Mouse (Mus musculus) kidney, adult 2 months (tissue): Measurements from ENCODE around the gene Robo3. TPM values are rescaled to one million over a fixed set of nuclear protein-coding genes. Genes with fewer than 3 reads are reported as not detected.

Experiments used
- DNase-seq: peaks from one replicate; pipeline ENCODE4 v3.0.0; 2021
- H3K27ac ChIP-seq: fragments of 200-500 bp; 2 replicates; pipeline ENCODE4 v1.5.1; 2012; ENCODE audit warnings: low read depth, low read length, control low read depth, inconsistent platforms; ENCODE audit not compliant: insufficient read depth
- H3K27me3 ChIP-seq: fragments of 200-500 bp; replicated peaks from 2 replicates; pipeline ENCODE4 v1.6.1; 2012; ENCODE audit warnings: mild to moderate bottlenecking, moderate library complexity, low read length, inconsistent platforms; ENCODE audit not compliant: control insufficient read depth, insufficient read depth
- H3K36me3 ChIP-seq: fragments of 200-500 bp; 2 replicates; pipeline ENCODE4 v1.6.1; 2012; ENCODE audit warnings: mild to moderate bottlenecking, moderate library complexity, low read length, inconsistent platforms; ENCODE audit not compliant: control insufficient read depth, insufficient read depth
- H3K4me1 ChIP-seq: fragments of 200-500 bp; 2 replicates; pipeline ENCODE4 v1.6.1; 2011; ENCODE audit warnings: low read length; ENCODE audit not compliant: control insufficient read depth, insufficient read depth
- H3K4me3 ChIP-seq: fragments of 200-500 bp; 2 replicates; pipeline ENCODE4 v1.5.1; 2011; ENCODE audit warnings: mild to moderate bottlenecking, low read depth, low read length, control low read depth; ENCODE audit not compliant: insufficient read depth
- CTCF ChIP-seq: fragments of 200-500 bp; conservative IDR thresholded peaks from 2 replicates; pipeline ENCODE4 v1.5.1; 2011; ENCODE audit warnings: low read depth, mild to moderate bottlenecking, control low read depth, low read length, moderate library complexity, mixed read lengths; ENCODE audit not compliant: insufficient read depth, insufficient read length
- POLR2A ChIP-seq: fragments of 200-500 bp; IDR thresholded peaks from one replicate; pipeline ENCODE4 v1.6.1; 2011; ENCODE audit warnings: low read depth, low read length, control low read depth
- WGBS: fragments of 180-500 bp; shearing (Covaris S2); methylation state at CpG from one replicate; pipeline ENCODE4 v1.1.7; 2018; 5-methylcytosine and 5-hydroxymethylcytosine counted together
- polyA plus RNA-seq: library from polyadenylated mRNA; depleted of rRNA; stranded (reverse); fragments of >200 nt; gene quantifications from 2 replicates; pipeline ENCODE4 v1.2.3, GENCODE M21; 2012

The Robo3 gene
- polyA plus RNA-seq, 1 experiment, result 14.4 TPM

GRCm38 (mm10) chr9:37452401-37452800 lies 19.4 kb upstream of the Robo3 start:
- Histone ChIP-seq H3K4me3 (no peak overlapping the region), H3K27ac (no peak overlapping the region), H3K36me3 (no peaks in the 10 kb centered on the region), H3K4me1 (0 out of 2 replicates have a peak, but pooled peaks cover 3% of the 10 kb centered on the region), H3K27me3 (no peaks in the 10 kb centered on the region; the same call in none of the 2 replicates)
- no peak for TF ChIP-seq POLR2A
- TF ChIP-seq CTCF, result no peak
- no peak for DNase-seq
- WGBS, result 7% methylated on average over 5 of the region's 5 CpGs

DNA sequence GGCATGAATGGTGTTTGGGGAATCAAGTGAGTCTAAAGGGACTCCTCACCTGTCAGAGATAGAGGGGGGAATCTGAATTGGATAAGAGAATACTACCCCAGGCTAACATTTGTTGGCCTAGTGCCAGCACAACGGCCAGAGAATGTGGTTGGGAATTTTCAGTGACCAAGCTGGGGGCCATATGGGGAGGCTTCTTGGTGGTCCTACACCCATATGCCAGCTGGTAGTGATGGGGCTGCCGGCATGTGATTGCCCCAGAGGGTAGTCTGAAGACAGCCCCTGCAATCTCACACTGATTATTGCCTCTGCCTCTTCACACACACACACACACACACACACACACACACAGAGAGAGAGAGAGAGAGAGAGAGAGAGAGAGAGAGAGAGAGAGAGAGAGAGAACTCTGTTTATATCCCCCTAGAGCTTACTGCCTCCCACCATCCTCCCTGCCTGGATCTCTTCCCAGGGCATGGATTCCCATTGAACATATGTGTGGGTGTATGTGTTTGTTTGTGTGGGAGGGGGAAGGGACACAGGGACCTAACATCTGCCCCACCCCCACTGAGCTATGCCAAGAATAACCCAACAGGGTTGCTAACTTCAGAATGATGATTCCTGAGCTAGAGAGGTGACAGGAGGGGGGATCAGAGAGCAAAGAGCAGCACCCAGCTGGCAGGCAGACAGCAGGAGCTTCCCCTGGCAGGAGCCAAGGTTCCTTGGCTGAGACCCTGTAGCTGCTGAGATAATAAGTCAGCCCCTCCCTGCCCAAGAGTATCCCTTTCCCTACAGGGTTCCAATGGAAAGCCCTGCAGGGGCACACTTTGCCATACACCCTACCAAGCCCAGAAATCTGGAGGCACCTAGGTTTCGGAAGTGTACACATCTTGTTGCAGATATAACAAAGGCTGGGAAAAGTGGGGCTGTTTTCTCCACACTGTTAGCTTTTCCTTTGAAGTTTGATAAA lies 5.0 kb upstream of the Robo3 start:
- WGBS, result 44% methylated on average over 3 of the region's 3 CpGs
- no peak overlapping the region for H3K27ac ChIP-seq
- DNase-seq, result peak; percentile 40
- no peaks in the 10 kb centered on the region for H3K36me3 ChIP-seq
- no peak overlapping the region for H3K4me3 ChIP-seq
- TF ChIP-seq POLR2A (no peak), CTCF (no peak)
- H3K27me3 ChIP-seq, result peaks cover 1% of the 10 kb centered on the region; the same call in 1 of the 2 replicates
- no peaks in the 10 kb centered on the region for H3K4me1 ChIP-seq

DNA sequence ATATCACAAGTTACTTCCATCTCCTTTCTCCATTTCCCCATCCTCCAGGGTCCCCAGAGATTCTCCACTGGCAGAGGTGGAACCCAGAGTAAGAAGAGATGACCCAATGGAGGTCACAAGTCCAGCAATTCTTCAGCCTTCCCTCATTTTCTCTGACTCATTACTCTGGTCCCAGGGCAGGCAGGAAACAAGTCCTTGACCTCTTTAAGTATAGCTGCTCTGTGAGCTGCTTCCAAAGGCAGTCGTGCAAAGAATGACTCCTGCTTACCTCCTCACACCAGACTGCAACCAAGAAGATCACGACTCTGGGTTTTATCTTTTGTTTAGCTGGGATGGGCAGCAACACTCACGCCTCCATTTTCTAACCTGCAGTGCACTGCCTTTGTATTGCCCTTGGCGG lies 2.6 kb upstream of the Robo3 start:
- Histone ChIP-seq H3K36me3 (no peaks in the 10 kb centered on the region), H3K27ac (no peak overlapping the region), H3K4me1 (peaks cover 2% of the 10 kb centered on the region; the same call in 1 of the 2 replicates), H3K4me3 (no peak overlapping the region), H3K27me3 (peaks cover 1% of the 10 kb centered on the region; the same call in 1 of the 2 replicates)
- TF ChIP-seq POLR2A, result no peak
- 22% methylated on average over 4 of the region's 4 CpGs for WGBS
- no peak for DNase-seq

DNA sequence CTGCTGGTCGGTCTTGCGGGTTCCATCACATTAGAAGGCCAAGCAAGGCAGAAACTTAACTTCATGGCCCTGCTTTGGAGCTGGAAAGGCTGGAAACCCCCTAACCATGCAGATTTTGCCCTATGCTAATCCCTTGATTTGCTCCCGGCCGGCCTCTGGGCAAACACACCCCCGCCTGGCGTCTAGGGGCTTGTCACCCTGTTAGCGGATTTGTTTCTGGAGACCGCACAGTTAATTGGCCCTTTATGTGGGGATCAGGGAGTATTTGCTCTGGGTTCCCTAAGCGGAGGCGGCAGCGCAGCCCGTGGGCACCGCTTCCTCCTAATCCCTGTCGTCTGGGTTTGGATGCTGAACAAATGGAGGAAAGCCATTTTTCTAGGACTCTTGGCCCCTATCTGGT lies 1.9 kb upstream of the Robo3 start:
- TF ChIP-seq POLR2A (no peak), CTCF (no peak)
- Histone ChIP-seq H3K4me3 (no peak overlapping the region), H3K27me3 (peaks cover 1% of the 10 kb centered on the region; the same call in 1 of the 2 replicates), H3K4me1 (peaks cover 5% of the 10 kb centered on the region; the same call in 1 of the 2 replicates), H3K36me3 (no peaks in the 10 kb centered on the region), H3K27ac (no peak overlapping the region)
- no peak for DNase-seq
- WGBS, result 28% methylated on average over 14 of the region's 14 CpGs

DNA sequence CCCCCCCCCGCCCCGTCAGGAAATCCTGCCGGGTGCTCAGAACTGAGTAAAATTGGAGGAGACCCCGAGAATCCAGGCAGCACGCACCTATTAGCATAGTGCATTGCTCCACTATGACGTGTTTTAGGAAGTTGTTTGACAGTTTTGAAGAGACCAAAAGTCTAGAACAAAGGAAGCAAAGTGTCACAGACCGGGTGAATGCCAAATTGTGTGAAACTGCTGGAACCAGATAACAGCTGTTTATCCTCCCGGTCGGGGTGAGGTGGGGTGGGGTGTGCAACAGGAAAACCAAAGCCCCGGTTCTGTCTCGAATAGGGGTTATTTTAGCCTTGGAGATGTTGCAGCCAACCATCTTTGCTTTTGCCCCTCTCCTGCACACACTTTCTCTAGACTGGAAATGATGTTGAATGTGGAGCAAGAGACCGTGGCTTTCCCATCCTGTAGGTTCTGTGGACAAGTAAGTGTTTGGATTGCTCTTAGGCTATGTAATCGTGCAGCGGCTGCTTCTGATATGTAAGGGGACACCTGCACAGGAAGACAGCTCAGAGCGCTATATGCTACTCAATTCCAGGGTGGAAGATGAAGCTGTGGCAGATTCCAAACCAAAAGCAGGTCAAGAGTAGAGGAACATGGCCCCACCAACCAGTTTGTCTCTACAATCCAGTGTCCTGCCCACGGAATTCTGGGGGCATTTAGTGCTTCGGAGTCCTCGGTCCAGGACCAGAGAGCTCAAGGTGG lies 946 bp upstream of the Robo3 start:
- TF ChIP-seq CTCF, result no peak
- no peak for TF ChIP-seq POLR2A
- peaks cover 5% of the 10 kb centered on the region; the same call in 1 of the 2 replicates for H3K4me1 ChIP-seq
- peak overlapping the region; percentile 0; the same call in 1 of the 2 replicates for H3K27ac ChIP-seq
- WGBS, result 10% methylated on average over 18 of the region's 18 CpGs
- H3K36me3 ChIP-seq, result no peaks in the 10 kb centered on the region
- peaks cover 1% of the 10 kb centered on the region; the same call in 1 of the 2 replicates for H3K27me3 ChIP-seq
- DNase-seq, result peak; percentile 78
- H3K4me3 ChIP-seq, result no peak overlapping the region

DNA sequence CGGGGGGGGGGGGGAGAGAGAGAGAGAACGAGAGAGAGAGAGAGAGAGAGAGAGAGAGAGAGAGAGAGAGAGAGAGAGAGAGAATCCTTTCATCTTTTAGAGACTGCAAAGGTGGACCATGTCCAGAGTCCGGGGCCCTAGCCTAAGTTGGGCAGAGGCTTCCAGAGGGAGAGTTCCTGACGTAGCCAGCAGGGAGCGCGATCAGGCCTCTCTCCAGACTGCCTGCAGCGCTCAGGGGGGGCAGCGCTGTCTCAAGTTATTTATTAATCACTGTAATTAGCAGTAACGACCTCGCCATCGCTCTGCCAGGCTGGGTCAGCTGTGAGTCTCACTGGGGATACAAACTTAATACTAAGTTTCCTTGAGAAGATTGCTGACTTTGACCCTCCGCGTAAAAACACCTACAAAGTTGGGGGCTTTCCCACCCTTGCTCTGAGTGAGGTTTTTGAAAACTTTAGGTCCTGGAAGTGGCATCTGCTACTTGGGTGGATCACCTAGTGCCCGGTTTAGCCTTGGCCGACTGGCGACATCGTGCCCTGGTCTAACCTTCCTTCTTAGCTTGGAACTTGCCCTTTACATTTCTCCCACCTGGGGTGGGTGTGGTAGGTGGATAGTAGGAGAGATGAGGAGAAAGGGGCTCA lies 900 bp downstream of the Robo3 start:
- peaks cover 1% of the 10 kb centered on the region; the same call in 1 of the 2 replicates for H3K27me3 ChIP-seq
- peak; percentile 86 for DNase-seq
- H3K4me1 ChIP-seq, result peaks cover 5% of the 10 kb centered on the region; the same call in 1 of the 2 replicates
- TF ChIP-seq CTCF (peak; percentile 56; the same call in 1 of the 2 replicates), POLR2A (no peak)
- no peaks in the 10 kb centered on the region for H3K36me3 ChIP-seq
- 2% methylated on average over 15 of the region's 17 CpGs for WGBS
- no peak overlapping the region for H3K27ac ChIP-seq
- peak overlapping the region; percentile 19 for H3K4me3 ChIP-seq

DNA sequence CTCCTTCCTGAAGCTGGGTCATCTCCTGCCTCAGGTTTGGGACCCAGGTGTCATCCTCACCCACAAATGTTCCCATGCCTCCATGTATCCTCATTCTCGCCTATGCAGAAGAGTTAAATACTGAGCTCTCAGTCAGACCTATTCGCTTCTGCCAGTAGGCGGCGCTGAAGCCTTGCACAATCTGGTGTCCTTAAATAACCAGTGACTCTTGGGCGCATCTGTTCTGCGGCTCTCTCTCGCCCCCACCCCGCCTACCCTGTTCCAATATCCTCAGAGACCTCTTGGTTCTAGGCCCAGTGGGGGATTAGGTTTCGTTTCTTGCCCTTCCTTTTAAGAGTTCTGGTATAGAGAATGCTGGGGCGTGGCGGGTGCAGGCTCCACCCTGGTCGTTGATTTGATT lies 2.5 kb downstream of the Robo3 start:
- Histone ChIP-seq H3K27me3 (peaks cover 1% of the 10 kb centered on the region; the same call in 1 of the 2 replicates), H3K4me3 (no peak overlapping the region), H3K4me1 (peaks cover 5% of the 10 kb centered on the region; the same call in 1 of the 2 replicates), H3K36me3 (no peaks in the 10 kb centered on the region), H3K27ac (no peak overlapping the region)
- TF ChIP-seq CTCF (peak; percentile 93), POLR2A (no peak)
- DNase-seq, result peak; percentile 87
- WGBS, result 8% methylated on average over 12 of the region's 12 CpGs
